Comparison of ENCODE assay signal across 8 mouse cellular contexts in genomic region chr19:5510031-5511026, GRCm38 (mm10). TPM values are rescaled to one million over a fixed set of nuclear protein-coding genes. Genes with fewer than 3 reads are reported as not detected.
DNase-seq lines count a peak whose midpoint lies in the region; ATAC-seq and TF ChIP-seq lines count a peak whose summit lies in the region.

Gene Snx32 (minus strand): TSS chr19:5510538.

- peak within 1 kb of the TSS; percentile 74 for H3K4me2 ChIP-seq in forebrain, embryonic 13.5 days
- H3K4me2 ChIP-seq in neural tube, embryonic 15.5 days, result peak within 1 kb of the TSS; percentile 83

- H3K36me3 ChIP-seq in ES-Bruce4 (ENCODE audit: control insufficient read depth, insufficient read depth, low read length, poor library complexity, severe bottlenecking), result no peaks in the 10 kb centered on the region
- H3K36me3 ChIP-seq in forebrain, embryonic 13.5 days (ENCODE audit: poor library complexity, severe bottlenecking), result no peaks in the 10 kb centered on the region
- H3K36me3 ChIP-seq in neural tube, embryonic 15.5 days, result no peaks in the 10 kb centered on the region

- no peaks in the 10 kb centered on the region for H3K4me1 ChIP-seq in ES-Bruce4 (ENCODE audit: control insufficient read depth, insufficient read depth, low read length)
- peaks cover 23% of the 10 kb centered on the region for H3K4me1 ChIP-seq in forebrain, embryonic 13.5 days
- peaks cover 33% of the 10 kb centered on the region for H3K4me1 ChIP-seq in neural tube, embryonic 15.5 days

- intact Hi-C loops in heart, postnatal 10 days (cut with DNase I), result loop anchor here (1.0 kb wide), 1 partner anchor 19 kb away; no protein-coding TSS in a partner anchor

- DNase-seq in heart, postnatal 10 days, result peak; percentile 98 to 99
- peak; percentile 100 for DNase-seq in layer of hippocampus, adult 11-12 months (ENCODE audit: low spot score)
- peak; percentile 98 to 99 for DNase-seq in lung, adult 18-20 months
- DNase-seq in testis, postnatal 14 days (ENCODE audit: low spot score), result peak; percentile 99

- H3K27me3 ChIP-seq in ES-Bruce4 (ENCODE audit: control insufficient read depth, insufficient read depth, low read length, poor library complexity, severe bottlenecking), result no peaks in the 10 kb centered on the region
- no peaks in the 10 kb centered on the region for H3K27me3 ChIP-seq in forebrain, embryonic 13.5 days
- H3K27me3 ChIP-seq in neural tube, embryonic 15.5 days (replicated peaks), result no peaks in the 10 kb centered on the region

- TF ChIP-seq CTCF in ES-Bruce4 (IDR thresholded peaks at IDR 0.05; ENCODE audit: low read depth, low read length), result no peak

- 3% methylated on average over 46 of the region's 47 CpGs for whole genome bisulfite sequencing in forebrain, embryonic 13.5 days
- 3% methylated on average over 47 of the region's 47 CpGs for WGBS in neural tube, embryonic 15.5 days

- H3K27ac ChIP-seq in ES-Bruce4 (ENCODE audit: insufficient read depth, low read length), result no peak within 1 kb of the TSS
- peak within 1 kb of the TSS; percentile 40 for H3K27ac ChIP-seq in forebrain, embryonic 13.5 days
- peak within 1 kb of the TSS; percentile 85 for H3K27ac ChIP-seq in neural tube, embryonic 15.5 days (replicated peaks)

- H3K9me3 ChIP-seq in ES-Bruce4 (replicated peaks; ENCODE audit: control insufficient read depth, insufficient read depth, low read length, poor library complexity, severe bottlenecking), result no peaks in the 10 kb centered on the region
- 0 out of 2 replicates have a peak, but pooled peaks cover 4% of the 10 kb centered on the region for H3K9me3 ChIP-seq in forebrain, embryonic 13.5 days (replicated peaks)
- no peaks in the 10 kb centered on the region for H3K9me3 ChIP-seq in neural tube, embryonic 15.5 days (replicated peaks)

- ATAC-seq in cerebellum, adult (ENCODE audit: insufficient number of reproducible peaks, low FRiP score, low TSS enrichment), result peak; percentile 100
- peak; percentile 99 for ATAC-seq in forebrain, embryonic 13.5 days
- peak; percentile 99 for ATAC-seq in neural tube, embryonic 15.5 days (ENCODE audit: low FRiP score)

- H3K9ac ChIP-seq in ES-Bruce4 (ENCODE audit: low read depth, poor library complexity, severe bottlenecking), result peak within 1 kb of the TSS; percentile 59
- peak within 1 kb of the TSS; percentile 69 for H3K9ac ChIP-seq in forebrain, embryonic 13.5 days
- H3K9ac ChIP-seq in neural tube, embryonic 15.5 days (replicated peaks), result peak within 1 kb of the TSS; percentile 64

- peak; percentile 41 for TF ChIP-seq POLR2A in ES-Bruce4 (IDR thresholded peaks at IDR 0.05; ENCODE audit: insufficient read depth, low read length)

- no peak for TF ChIP-seq EP300 in ES-Bruce4 (IDR thresholded peaks at IDR 0.05; ENCODE audit: insufficient read depth, low read depth, low read length)

- peak within 1 kb of the TSS; percentile 79 for H3K4me3 ChIP-seq in ES-Bruce4 (ENCODE audit: low read depth, low read length)
- peak within 1 kb of the TSS; percentile 48 for H3K4me3 ChIP-seq in forebrain, embryonic 13.5 days
- H3K4me3 ChIP-seq in neural tube, embryonic 15.5 days (replicated peaks), result peak within 1 kb of the TSS; percentile 57

RNA-seq across cellular contexts. Expression of gene Snx32, which starts in this region (rescaled TPM):
- polyA plus RNA-seq in ES-Bruce4 (2011; ENCODE audit: insufficient read depth, insufficient read length, low read depth, missing spikeins), result 6.4 and 7.7 TPM in 2 replicates
- polyA plus RNA-seq in forebrain, embryonic 13.5 days (2015; fragmentation: Nextera tagmentation; extraction: Ambion mirVana), result 41.4 and 44.4 TPM in 2 replicates
- 1 to 10 TPM; 6.1 to 7.7 TPM for total RNA-seq in heart, postnatal 10 days (2021)
- 82.1 and 103 TPM in 2 replicates for polyA plus RNA-seq in neural tube, embryonic 15.5 days (2015; fragmentation: Nextera tagmentation; extraction: Ambion mirVana)
